Mouse (Mus musculus) ES-Bruce4 (cell line): ENCODE measurements around the gene Trappc2l.

Experiments
- CTCF ChIP-seq: IDR thresholded peaks from one replicate; pipeline ENCODE4 v1.8.1; 2011; ENCODE audit warnings: low read depth, low read length
- EP300 ChIP-seq: IDR thresholded peaks from 2 replicates; pipeline ENCODE4 v1.6.1; 2011; ENCODE audit warnings: low read depth, low read length; ENCODE audit not compliant: insufficient read depth

DNA sequence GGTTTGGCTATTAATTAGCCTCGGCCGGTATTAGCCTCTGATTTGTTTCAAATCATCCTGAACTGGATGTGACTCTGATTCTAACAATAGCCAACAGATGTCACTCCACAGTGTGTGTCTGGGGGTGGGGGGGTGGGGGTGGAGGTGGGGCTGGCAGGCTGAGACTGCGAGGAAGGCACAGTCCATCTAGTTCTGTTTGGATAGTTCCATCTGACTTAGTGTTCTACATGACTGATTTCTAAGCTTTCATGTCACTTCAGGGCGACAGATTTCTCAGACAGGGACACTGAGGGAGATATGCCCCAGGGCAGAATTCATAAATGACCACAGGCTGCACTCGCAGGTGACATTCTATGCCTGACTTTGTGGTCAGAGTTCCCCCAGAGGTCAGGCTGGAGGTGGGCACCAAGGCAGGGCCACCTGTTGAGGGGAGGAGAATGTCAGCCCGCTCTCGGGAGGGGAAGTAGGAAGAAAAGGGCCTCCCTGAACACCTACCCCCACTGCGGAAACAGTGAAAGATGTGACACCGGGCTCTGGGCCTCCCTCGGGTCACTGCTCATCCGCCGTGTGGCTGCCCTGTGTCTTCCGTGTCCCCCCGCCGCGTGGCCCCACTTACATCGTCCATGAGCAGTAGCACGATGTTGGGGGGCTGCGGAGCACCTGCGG is 695 bp upstream of the Trappc2l start:
- TF ChIP-seq CTCF (no peak), EP300 (no peak)
